Comparison of ENCODE assay signal across 13 mouse cellular contexts in the genomic region with DNA sequence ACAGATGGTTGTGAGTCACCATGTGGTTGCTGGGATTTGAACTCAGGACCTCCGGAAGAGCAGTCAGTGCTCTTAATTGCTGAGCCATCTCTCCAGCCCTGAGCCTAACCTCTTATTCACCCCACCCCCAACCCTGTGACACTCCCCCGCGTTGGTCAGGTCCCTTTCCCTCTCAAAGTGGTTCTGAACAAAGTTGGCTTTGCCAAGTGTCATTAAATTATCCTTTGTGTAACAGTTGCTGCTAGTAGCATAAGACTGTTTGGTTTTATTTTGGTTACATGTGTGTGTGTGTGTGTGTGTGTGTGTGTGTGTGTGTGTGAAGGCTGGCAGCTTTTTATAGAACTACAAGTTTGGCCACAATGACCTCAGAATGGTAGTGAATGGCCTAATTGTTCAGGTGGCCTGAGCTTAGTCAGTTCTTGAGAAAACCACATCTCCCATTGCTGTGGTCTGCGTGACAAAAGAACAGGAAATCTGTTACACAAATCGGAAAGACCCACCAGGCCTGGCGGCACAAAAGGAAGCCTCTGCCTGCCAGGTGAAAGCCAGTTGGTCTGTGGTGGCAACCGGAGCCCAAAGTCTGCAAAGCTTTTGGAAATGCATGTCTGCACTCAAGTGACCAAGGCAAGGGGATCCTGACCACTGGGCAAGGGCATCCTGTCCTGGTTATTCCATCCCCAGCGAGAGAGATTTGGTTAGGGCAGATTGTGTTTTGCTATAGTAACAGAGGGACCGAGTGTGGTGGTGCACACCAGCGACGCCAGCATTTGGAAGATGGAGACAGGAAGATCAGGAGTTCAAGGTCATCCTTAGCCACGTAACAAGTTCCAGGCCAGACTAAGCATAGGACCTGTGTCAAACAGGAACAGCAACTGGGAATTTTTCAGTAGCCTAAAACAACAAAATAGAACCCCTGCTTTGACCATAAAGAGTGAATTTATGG. TPM values are rescaled to one million over a fixed set of nuclear protein-coding genes. Genes with fewer than 3 reads are reported as not detected.
DNase-seq lines count a peak whose midpoint lies in the region; ATAC-seq lines count a peak whose summit lies in the region.
"Had no signal": no experiment of that assay in that cellular context is flagged by ENCODE, and none has a peak within 500 bp of the region (broad histone marks: within the 10 kb centered on the region; RNA-seq: fewer than 3 reads in every experiment).

No protein-coding gene starts in this region.

- H3K27me3 ChIP-seq in liver, embryonic 15.5 days = no peaks in the 10 kb centered on the region
- H3K27me3 ChIP-seq in midbrain, embryonic 15.5 days (replicated peaks) = no peaks in the 10 kb centered on the region
- H3K27me3 ChIP-seq: forebrain, embryonic 12.5 days; hindbrain, embryonic 12.5 days had no signal

- peak; percentile 57 for DNase-seq in lung, postnatal 25 days (ENCODE audit: low spot score)
- no peak for DNase-seq in lung, postnatal 14 days
- peak; percentile 80 for DNase-seq in ZHBTc4 (ENCODE audit: low read depth, low spot score)
- peak; percentile 44 for DNase-seq in thymus, postnatal 25 days
- no peak for DNase-seq in urinary bladder, postnatal 4 days (ENCODE audit: low spot score in 2 of 2)
- DNase-seq in gastrocnemius, adult 8-10 months (ENCODE audit: low spot score in 2 of 2) = no peak
- DNase-seq: cerebellum, postnatal 14 days; layer of hippocampus, postnatal 36 days; right cerebral cortex, postnatal 4 days had no signal

- peak overlapping the region; percentile 15; the same call in 1 of the 2 replicates for H3K4me2 ChIP-seq in liver, embryonic 15.5 days
- H3K4me2 ChIP-seq in midbrain, embryonic 15.5 days = no peak overlapping the region
- H3K4me2 ChIP-seq: forebrain, embryonic 12.5 days; hindbrain, embryonic 12.5 days had no signal

- no peak overlapping the region for H3K9ac ChIP-seq in liver, embryonic 15.5 days
- H3K9ac ChIP-seq in midbrain, embryonic 15.5 days = no peak overlapping the region
- H3K9ac ChIP-seq: forebrain, embryonic 12.5 days; hindbrain, embryonic 12.5 days had no signal

- no peak for ATAC-seq in liver, embryonic 15.5 days (ENCODE audit: insufficient read depth)
- no peak for ATAC-seq in midbrain, embryonic 15.5 days (replicated peaks)

- no peaks in the 10 kb centered on the region for H3K9me3 ChIP-seq in liver, embryonic 15.5 days (replicated peaks)
- no peaks in the 10 kb centered on the region for H3K9me3 ChIP-seq in midbrain, embryonic 15.5 days
- H3K9me3 ChIP-seq: forebrain, embryonic 12.5 days; hindbrain, embryonic 12.5 days had no signal

- peaks cover 29% of the 10 kb centered on the region for H3K4me1 ChIP-seq in liver, embryonic 15.5 days (replicated peaks)
- H3K4me1 ChIP-seq in midbrain, embryonic 15.5 days = no peaks in the 10 kb centered on the region
- H3K4me1 ChIP-seq: forebrain, embryonic 12.5 days; hindbrain, embryonic 12.5 days had no signal

- WGBS in liver, embryonic 15.5 days (ENCODE audit: insufficient replicate concordance) = 16% methylated on average over 12 of the region's 12 CpGs
- 82% methylated on average over 12 of the region's 12 CpGs for WGBS in midbrain, embryonic 15.5 days

- no peak overlapping the region for H3K4me3 ChIP-seq in liver, embryonic 15.5 days (replicated peaks)
- H3K4me3 ChIP-seq in midbrain, embryonic 15.5 days = no peak overlapping the region
- H3K4me3 ChIP-seq: forebrain, embryonic 12.5 days; hindbrain, embryonic 12.5 days had no signal

- H3K27ac ChIP-seq in liver, embryonic 15.5 days (replicated peaks) = peak overlapping the region; percentile 38
- H3K27ac ChIP-seq in midbrain, embryonic 15.5 days = no peak overlapping the region
- H3K27ac ChIP-seq: forebrain, embryonic 12.5 days; hindbrain, embryonic 12.5 days had no signal

- no peaks in the 10 kb centered on the region for H3K36me3 ChIP-seq in liver, embryonic 15.5 days (replicated peaks)
- no peaks in the 10 kb centered on the region for H3K36me3 ChIP-seq in midbrain, embryonic 15.5 days (replicated peaks)
- H3K36me3 ChIP-seq: forebrain, embryonic 12.5 days; hindbrain, embryonic 12.5 days had no signal

RNA-seq across cellular contexts. Expression of gene Ak2, which starts 10.6 kb away (rescaled TPM):
- polyA plus RNA-seq in liver, embryonic 15.5 days (2015; fragmentation: Nextera tagmentation; extraction: Ambion mirVana) = 119 and 121 TPM in 2 replicates
- polyA plus RNA-seq in midbrain, embryonic 15.5 days (2015; fragmentation: Nextera tagmentation; extraction: Ambion mirVana) = 82.4 and 83.2 TPM in 2 replicates
- total RNA-seq in gastrocnemius, adult 8-10 months (2022) = 10 to 100 TPM; 24.9 to 28.2 (median 26.3) TPM

RNA-seq across cellular contexts. Expression of gene Azin2, which starts 18.9 kb away (rescaled TPM):
- polyA plus RNA-seq in liver, embryonic 15.5 days (2015; fragmentation: Nextera tagmentation; extraction: Ambion mirVana) = 0.71 and 0.77 TPM in 2 replicates
- polyA plus RNA-seq in midbrain, embryonic 15.5 days (2015; fragmentation: Nextera tagmentation; extraction: Ambion mirVana) = 19.1 and 23.2 TPM in 2 replicates
- 1 to 10 TPM; 2.1 to 3.8 (median 2.7) TPM for total RNA-seq in gastrocnemius, adult 8-10 months (2022)

Comparison
In these comparisons a context has a peak if more than half of its experiments do, and no peak if none do; other contexts are left out.
1. DNase-seq: peak in lung, postnatal 25 days (single experiment), ZHBTc4 (single experiment) and thymus, postnatal 25 days (single experiment); none in lung, postnatal 14 days (single experiment), urinary bladder, postnatal 4 days (0 of 2) and gastrocnemius, adult 8-10 months (0 of 2).
2. RNA of gene Azin2, which starts 18.9 kb away (polyA plus RNA-seq): 19.1 to 23.2 TPM in midbrain, embryonic 15.5 days; 0.71 to 0.77 TPM in liver, embryonic 15.5 days; every median in the first group is over 10 times any median in the second.